Mouse (Mus musculus): Measurements from ENCODE around the gene Rbmy.
"Not testable (repeated sequence)": the region's sequence is repeated elsewhere in the genome, so short reads cannot be mapped to it uniquely, and the experiment has no call there.

The Rbmy gene

DNA sequence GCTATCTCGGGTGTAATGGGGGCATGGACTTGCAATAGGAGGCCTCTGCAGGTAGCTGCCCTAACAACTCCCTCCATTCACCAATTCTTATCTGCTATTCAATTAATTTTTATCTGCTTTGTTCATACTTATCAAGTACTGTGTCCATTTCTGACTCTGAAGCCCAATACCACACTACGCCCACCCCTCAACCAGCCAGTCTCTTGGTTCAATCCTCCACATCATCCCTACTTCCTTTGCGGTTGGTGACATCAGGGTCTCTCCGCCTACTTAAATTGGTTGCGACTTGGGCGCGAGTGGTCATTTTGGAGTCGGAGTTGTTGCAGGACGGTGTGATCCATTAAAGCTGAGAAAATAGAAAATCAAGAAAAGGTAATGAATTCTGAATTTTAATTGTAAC, at the start of gene Rbmy, which contains the start of gene Gm10256:
Rbmy (plus strand) TSS at position 301 of the 400 bp plus-strand sequence.
Gm10256 (plus strand) TSS at position 320 of the 400 bp plus-strand sequence.
- not testable (repeated sequence) for DNase-seq

GRCm38 (mm10) chrY:2796105-2796504, 34.4 kb upstream of the Rbmy start, which contains the start of gene Gm4064:
Gene Gm4064, minus strand, starts transcription at chrY:2796205.
- DNase-seq: not testable (repeated sequence)
